Mouse (Mus musculus) intestine, postnatal 0 days (tissue): Measurements from ENCODE around the gene Camk1g. TPM values are rescaled to one million over a fixed set of nuclear protein-coding genes. Genes with fewer than 3 reads are reported as not detected.

ENCODE experiments used
- ATAC-seq: fragments of 200-750 bp; cut with Nextera tagmentation; 2 replicates; pipeline ENCODE4 v1.8.0; 2017; ENCODE audit warnings: mild to moderate bottlenecking, moderate TSS enrichment, moderate library complexity
- H3K27ac ChIP-seq: fragments of 300-500 bp; sonication (generic); 2 replicates; pipeline ENCODE4 v1.5.1; 2014; ENCODE audit warnings: mild to moderate bottlenecking, low read depth, low read length, moderate library complexity
- H3K27me3 ChIP-seq: fragments of 300-500 bp; sonication (generic); replicated peaks from 2 replicates; pipeline ENCODE4 v1.6.1; 2014; ENCODE audit warnings: low read length, mixed read lengths; ENCODE audit not compliant: control insufficient read depth, insufficient read depth
- H3K36me3 ChIP-seq: fragments of 300-500 bp; sonication (generic); 2 replicates; pipeline ENCODE4 v1.6.1; 2014; ENCODE audit warnings: mild to moderate bottlenecking, moderate library complexity; ENCODE audit not compliant: control insufficient read depth, insufficient read depth
- H3K4me1 ChIP-seq: fragments of 300-500 bp; sonication (generic); replicated peaks from 2 replicates; pipeline ENCODE4 v1.6.1; 2014; ENCODE audit warnings: antibody characterized with exemption, low read length, mixed read lengths; ENCODE audit not compliant: control insufficient read depth, insufficient read depth
- H3K4me2 ChIP-seq: fragments of 300-500 bp; sonication (generic); replicated peaks from 2 replicates; pipeline ENCODE4 v1.6.1; 2014; ENCODE audit warnings: low read depth, mild to moderate bottlenecking, moderate library complexity
- H3K4me3 ChIP-seq: fragments of 300-500 bp; sonication (generic); 2 replicates; pipeline ENCODE4 v1.5.1; 2014; ENCODE audit warnings: low read depth, low read length
- H3K9ac ChIP-seq: fragments of 300-500 bp; sonication (generic); 2 replicates; pipeline ENCODE4 v1.6.1; 2014; ENCODE audit warnings: mild to moderate bottlenecking, low read depth, low read length
- H3K9me3 ChIP-seq: fragments of 300-500 bp; sonication (generic); 2 replicates; pipeline ENCODE4 v1.6.1; 2016; ENCODE audit warnings: mixed run types; ENCODE audit not compliant: control insufficient read depth
- CTCF ChIP-seq: sonication (generic); IDR thresholded peaks from 2 replicates; pipeline ENCODE4 v1.5.1; 2016; ENCODE audit warnings: low read depth, mild to moderate bottlenecking, control low read depth, antibody characterized with exemption, moderate library complexity
- WGBS: fragments of 180-500 bp; shearing (Covaris S2); extraction: QIAGEN DNeasy Blood & Tissue Kit; methylation state at CpG from one replicate; pipeline ENCODE4 v1.1.7; 2014; 5-methylcytosine and 5-hydroxymethylcytosine counted together
- polyA plus RNA-seq: library from polyadenylated mRNA; unstranded; fragments of >200 nt; fragmentation: Nextera tagmentation; extraction: Ambion mirVana; gene quantifications from 2 replicates; pipeline ENCODE4 v1.2.1, GENCODE M21; 2015

The Camk1g gene
- polyA plus RNA-seq, 1 experiment from 2014 or later: 1.0 TPM

- Histone ChIP-seq H3K27me3 (no peaks in the 10 kb centered on the region), H3K36me3 (no peaks in the 10 kb centered on the region), H3K9ac (no peak overlapping the region), H3K4me2 (no peak overlapping the region), H3K4me1 (no peaks in the 10 kb centered on the region), H3K27ac (no peak overlapping the region), H3K4me3 (no peak overlapping the region), H3K9me3 (no peaks in the 10 kb centered on the region)
- TF ChIP-seq CTCF: no peak
- 82% methylated on average over 9 of the region's 9 CpGs for WGBS
- no peak for ATAC-seq
These were observed 31.6 kb downstream of the Camk1g start for GRCm38 (mm10) chr1:193338363-193338995.

GRCm38 (mm10) chr1:193337787-193338310, 32.2 kb downstream of the Camk1g start:
- Histone ChIP-seq H3K4me1 (no peaks in the 10 kb centered on the region), H3K4me3 (no peak overlapping the region), H3K36me3 (no peaks in the 10 kb centered on the region), H3K4me2 (no peak overlapping the region), H3K9ac (no peak overlapping the region), H3K27ac (no peak overlapping the region), H3K9me3 (no peaks in the 10 kb centered on the region), H3K27me3 (no peaks in the 10 kb centered on the region)
- TF ChIP-seq CTCF: no peak
- 75% methylated on average over 4 of the region's 4 CpGs for WGBS
- no peak for ATAC-seq

- Histone ChIP-seq H3K9me3 (no peaks in the 10 kb centered on the region), H3K36me3 (no peaks in the 10 kb centered on the region), H3K4me2 (no peak overlapping the region), H3K4me1 (no peaks in the 10 kb centered on the region), H3K9ac (no peak overlapping the region), H3K4me3 (no peak overlapping the region), H3K27ac (no peak overlapping the region), H3K27me3 (no peaks in the 10 kb centered on the region)
- 79% methylated on average over 9 of the region's 9 CpGs for WGBS
- no peak for ATAC-seq
- TF ChIP-seq CTCF: no peak
These were observed 33.1 kb downstream of the Camk1g start for GRCm38 (mm10) chr1:193337018-193337321.

GRCm38 (mm10) chr1:193336122-193337017, 33.7 kb downstream of the Camk1g start:
- no peaks in the 10 kb centered on the region for H3K9me3 ChIP-seq
- WGBS: 79% methylated on average over 7 of the region's 7 CpGs

GRCm38 (mm10) chr1:193334546-193334945, 35.6 kb downstream of the Camk1g start:
- Histone ChIP-seq H3K27ac (no peak overlapping the region), H3K4me2 (no peak overlapping the region), H3K27me3 (no peaks in the 10 kb centered on the region), H3K4me1 (no peaks in the 10 kb centered on the region), H3K4me3 (no peak overlapping the region), H3K9me3 (no peaks in the 10 kb centered on the region), H3K9ac (no peak overlapping the region), H3K36me3 (no peaks in the 10 kb centered on the region)
- 67% methylated on average over 6 of the region's 6 CpGs for WGBS
- no peak for ATAC-seq
- no peak for TF ChIP-seq CTCF

More at GRCm38 (mm10) chr1:193336122-193337017, 33.7 kb downstream of the Camk1g start:
- Histone ChIP-seq H3K4me3 (no peak overlapping the region), H3K36me3 (no peaks in the 10 kb centered on the region), H3K4me2 (no peak overlapping the region), H3K9ac (no peak overlapping the region), H3K27ac (no peak overlapping the region), H3K27me3 (no peaks in the 10 kb centered on the region), H3K4me1 (no peaks in the 10 kb centered on the region)
- TF ChIP-seq CTCF: no peak
- no peak for ATAC-seq

- no peaks in the 10 kb centered on the region for H3K4me1 ChIP-seq
- no peak overlapping the region for H3K4me2 ChIP-seq
- no peak overlapping the region for H3K4me3 ChIP-seq
- H3K27ac ChIP-seq: no peak overlapping the region
- ATAC-seq: no peak
- no peaks in the 10 kb centered on the region for H3K27me3 ChIP-seq
- 87% methylated on average over 3 of the region's 3 CpGs for WGBS
- TF ChIP-seq CTCF: no peak
- H3K9ac ChIP-seq: no peak overlapping the region
- H3K9me3 ChIP-seq: no peaks in the 10 kb centered on the region
- H3K36me3 ChIP-seq: no peaks in the 10 kb centered on the region
These were observed 36.3 kb downstream of the Camk1g start for GRCm38 (mm10) chr1:193333776-193334175.
